Mouse (Mus musculus) embryonic facial prominence, embryonic 11.5 days (tissue): Measurements from ENCODE around the gene Tnfrsf8. TPM values are rescaled to one million over a fixed set of nuclear protein-coding genes. Genes with fewer than 3 reads are reported as not detected.

Experiments used
- ATAC-seq: fragments of 200-750 bp; cut with Nextera tagmentation; replicated peaks from 2 replicates; pipeline ENCODE4 v1.8.0; 2017; ENCODE audit warnings: low read depth; ENCODE audit not compliant: insufficient number of reproducible peaks, low FRiP score, low TSS enrichment
- DNase-seq: peaks from one replicate; pipeline ENCODE4 v3.0.0-alpha.2; 2015; ENCODE audit warnings: low spot score
- H3K27ac ChIP-seq: fragments of 300-500 bp; sonication (generic); replicated peaks from 2 replicates; pipeline ENCODE4 v1.5.1; 2014; ENCODE audit warnings: mild to moderate bottlenecking, low read depth, low read length, control low read depth
- H3K27me3 ChIP-seq: fragments of 300-500 bp; sonication (generic); 2 replicates; pipeline ENCODE4 v1.6.1; 2014; ENCODE audit warnings: mild to moderate bottlenecking, low read length, moderate library complexity, mixed read lengths; ENCODE audit not compliant: control insufficient read depth, insufficient read depth
- H3K36me3 ChIP-seq: fragments of 300-500 bp; sonication (generic); replicated peaks from 2 replicates; pipeline ENCODE4 v1.6.1; 2014; ENCODE audit warnings: low read depth, mild to moderate bottlenecking, low read length, moderate library complexity, mixed read lengths; ENCODE audit not compliant: control insufficient read depth, insufficient read depth
- H3K4me1 ChIP-seq: fragments of 300-500 bp; sonication (generic); 2 replicates; pipeline ENCODE4 v1.6.1; 2014; ENCODE audit warnings: low read length, mixed read lengths; ENCODE audit not compliant: control insufficient read depth, insufficient read depth
- H3K4me2 ChIP-seq: fragments of 300-500 bp; sonication (generic); 2 replicates; pipeline ENCODE4 v1.6.1; 2014; ENCODE audit warnings: low read depth, mild to moderate bottlenecking, control low read depth, low read length, moderate library complexity
- H3K4me3 ChIP-seq: fragments of 300-500 bp; sonication (generic); 2 replicates; pipeline ENCODE4 v1.5.1; 2014; ENCODE audit warnings: low read depth, low read length, control low read depth
- H3K9ac ChIP-seq: fragments of 300-500 bp; sonication (generic); replicated peaks from 2 replicates; pipeline ENCODE4 v1.6.1; 2014; ENCODE audit warnings: mild to moderate bottlenecking, control low read depth, low read length
- H3K9me3 ChIP-seq: fragments of 300-500 bp; sonication (generic); replicated peaks from 2 replicates; pipeline ENCODE4 v1.6.1; 2016; ENCODE audit warnings: mild to moderate bottlenecking, low read length, inconsistent platforms, mixed read lengths; ENCODE audit not compliant: control insufficient read depth
- WGBS: fragments of 180-500 bp; shearing (Covaris S2); extraction: QIAGEN DNeasy Blood & Tissue Kit; methylation state at CpG from one replicate; pipeline ENCODE4 v1.1.7; 2014; 5-methylcytosine and 5-hydroxymethylcytosine counted together
- polyA plus RNA-seq: library from polyadenylated mRNA; unstranded; fragments of >200 nt; fragmentation: Nextera tagmentation; extraction: Ambion mirVana; gene quantifications from 2 replicates; pipeline ENCODE4 v1.2.1, GENCODE M21; 2014

Tnfrsf8 gene
- polyA plus RNA-seq, 1 experiment from 2014 or later = 0.08 TPM

- Histone ChIP-seq H3K4me2 (no peak overlapping the region), H3K27me3 (no peaks in the 10 kb centered on the region), H3K9me3 (no peaks in the 10 kb centered on the region), H3K36me3 (no peaks in the 10 kb centered on the region), H3K4me1 (no peaks in the 10 kb centered on the region), H3K27ac (no peak overlapping the region), H3K9ac (no peak overlapping the region), H3K4me3 (no peak overlapping the region)
- ATAC-seq (no peak), DNase-seq (no peak)
- 89% methylated on average over 1 of the region's 1 CpGs for WGBS
Measured at GRCm38 (mm10) chr4:145263583-145263982, 51.4 kb downstream of the Tnfrsf8 start.

GRCm38 (mm10) chr4:145260802-145261201 lies 54.2 kb downstream of the Tnfrsf8 start:
- H3K36me3 ChIP-seq = no peaks in the 10 kb centered on the region
- 82% methylated on average over 5 of the region's 5 CpGs for WGBS
- H3K4me1 ChIP-seq = no peaks in the 10 kb centered on the region
- ATAC-seq (no peak), DNase-seq (no peak)
- H3K27me3 ChIP-seq = no peaks in the 10 kb centered on the region
- no peak overlapping the region for H3K4me3 ChIP-seq
- no peak overlapping the region for H3K27ac ChIP-seq
- no peak overlapping the region for H3K4me2 ChIP-seq
- no peaks in the 10 kb centered on the region for H3K9me3 ChIP-seq
- no peak overlapping the region for H3K9ac ChIP-seq

GRCm38 (mm10) chr4:145257751-145258434 lies 57.1 kb downstream of the Tnfrsf8 start:
- no peak overlapping the region for H3K4me3 ChIP-seq
- H3K27me3 ChIP-seq = no peaks in the 10 kb centered on the region
- no peaks in the 10 kb centered on the region for H3K9me3 ChIP-seq
- ATAC-seq (no peak), DNase-seq (no peak)
- no peak overlapping the region for H3K27ac ChIP-seq
- no peak overlapping the region for H3K4me2 ChIP-seq
- no peaks in the 10 kb centered on the region for H3K36me3 ChIP-seq
- WGBS = 64% methylated on average over 5 of the region's 5 CpGs
- H3K4me1 ChIP-seq = no peaks in the 10 kb centered on the region
- H3K9ac ChIP-seq = no peak overlapping the region

GRCm38 (mm10) chr4:145256144-145256543 lies 58.8 kb downstream of the Tnfrsf8 start:
- WGBS = 83% methylated on average over 5 of the region's 5 CpGs
- H3K27me3 ChIP-seq = no peaks in the 10 kb centered on the region
- H3K9ac ChIP-seq = no peak overlapping the region
- H3K4me2 ChIP-seq = no peak overlapping the region
- DNase-seq (no peak), ATAC-seq (no peak)
- H3K27ac ChIP-seq = no peak overlapping the region
- no peaks in the 10 kb centered on the region for H3K4me1 ChIP-seq
- H3K4me3 ChIP-seq = no peak overlapping the region
- no peaks in the 10 kb centered on the region for H3K9me3 ChIP-seq
- no peaks in the 10 kb centered on the region for H3K36me3 ChIP-seq

DNA sequence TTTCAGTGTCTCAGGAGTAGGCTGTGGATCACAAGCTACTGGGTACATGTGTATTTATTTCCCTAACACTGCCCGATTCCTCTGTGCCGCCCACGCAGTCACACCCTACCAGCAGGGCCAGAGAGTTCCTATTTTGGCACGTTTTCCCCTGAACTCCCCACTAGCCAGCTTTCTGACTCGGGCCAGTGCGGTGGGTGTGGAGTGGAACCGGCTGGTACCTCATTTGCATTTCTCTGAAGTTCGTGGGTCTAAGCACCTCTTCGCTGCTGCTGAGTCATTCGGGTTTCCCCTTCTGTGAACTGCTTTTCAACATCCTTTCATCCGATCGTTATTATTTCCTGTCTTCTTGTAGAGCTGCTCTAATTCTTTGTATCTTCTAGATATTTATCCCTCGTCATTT lies 60.5 kb downstream of the Tnfrsf8 start:
- ATAC-seq (no peak), DNase-seq (no peak)
- Histone ChIP-seq H3K4me2 (no peak overlapping the region), H3K4me3 (no peak overlapping the region), H3K9me3 (no peaks in the 10 kb centered on the region), H3K9ac (no peak overlapping the region), H3K27me3 (no peaks in the 10 kb centered on the region), H3K27ac (no peak overlapping the region), H3K36me3 (no peaks in the 10 kb centered on the region), H3K4me1 (no peaks in the 10 kb centered on the region)
- WGBS = 57% methylated on average over 13 of the region's 13 CpGs

DNA sequence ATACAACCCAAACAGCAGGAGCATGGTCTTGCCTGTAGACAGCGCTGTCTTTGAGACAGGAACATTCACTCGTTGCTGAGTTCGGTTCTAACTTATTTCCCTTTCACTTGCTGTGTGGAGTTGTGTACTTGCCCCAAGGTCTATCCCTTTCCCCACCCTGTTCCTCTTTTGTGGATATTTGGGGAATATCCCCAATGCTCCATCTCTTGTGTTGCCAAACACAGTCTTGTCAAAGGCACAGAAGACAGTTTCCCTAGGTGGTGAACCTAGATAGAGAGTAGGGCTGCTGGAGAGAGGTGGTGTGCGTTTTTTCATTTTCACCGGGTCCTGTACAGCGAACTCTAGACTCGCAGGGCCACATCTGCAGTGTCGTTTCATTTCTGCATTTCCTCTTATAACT lies 62.4 kb downstream of the Tnfrsf8 start:
- H3K36me3 ChIP-seq = no peaks in the 10 kb centered on the region
- no peak overlapping the region for H3K4me3 ChIP-seq
- H3K27me3 ChIP-seq = no peaks in the 10 kb centered on the region
- no peak overlapping the region for H3K27ac ChIP-seq
- no peak overlapping the region for H3K4me2 ChIP-seq
- DNase-seq = no peak
- H3K9ac ChIP-seq = no peak overlapping the region
- WGBS = 92% methylated on average over 8 of the region's 8 CpGs
- no peak for ATAC-seq
- H3K4me1 ChIP-seq = no peaks in the 10 kb centered on the region
- H3K9me3 ChIP-seq = no peaks in the 10 kb centered on the region

DNA sequence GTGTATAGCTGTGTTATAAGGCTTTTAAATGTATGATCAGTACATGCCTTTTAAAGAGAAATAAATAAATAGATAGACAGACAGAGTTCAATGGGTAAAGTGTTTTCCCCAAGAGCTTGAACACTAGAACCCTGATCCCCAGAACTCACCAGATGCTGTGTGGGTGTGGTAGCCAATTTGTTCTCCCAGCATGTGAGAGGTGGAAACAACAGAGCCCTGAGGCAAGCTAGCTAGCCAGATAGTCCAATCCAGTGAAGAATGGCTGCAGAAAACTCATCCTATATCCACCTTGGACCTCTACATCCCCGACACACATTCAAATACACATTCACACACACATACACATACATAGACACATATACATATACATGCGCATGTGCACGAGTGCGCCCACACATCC lies 63.4 kb downstream of the Tnfrsf8 start:
- Histone ChIP-seq H3K27me3 (peaks cover 6% of the 10 kb centered on the region), H3K9me3 (no peaks in the 10 kb centered on the region), H3K36me3 (no peaks in the 10 kb centered on the region), H3K4me1 (no peaks in the 10 kb centered on the region), H3K4me2 (no peak overlapping the region), H3K4me3 (no peak overlapping the region), H3K9ac (no peak overlapping the region), H3K27ac (no peak overlapping the region)
- 90% methylated on average over 4 of the region's 4 CpGs for WGBS
- ATAC-seq (no peak), DNase-seq (no peak)

- 86% methylated on average over 4 of the region's 4 CpGs for WGBS
- Histone ChIP-seq H3K4me1 (no peaks in the 10 kb centered on the region), H3K27ac (no peak overlapping the region), H3K36me3 (no peaks in the 10 kb centered on the region), H3K27me3 (peaks cover 12% of the 10 kb centered on the region), H3K4me2 (no peak overlapping the region), H3K4me3 (no peak overlapping the region), H3K9me3 (no peaks in the 10 kb centered on the region), H3K9ac (no peak overlapping the region)
- DNase-seq (no peak), ATAC-seq (no peak)
Measured at GRCm38 (mm10) chr4:145250002-145250401, 65.0 kb downstream of the Tnfrsf8 start.
